Mouse (Mus musculus) left cerebral cortex, postnatal 36 days (tissue): ENCODE measurements around the gene 2010109A12Rik. TPM values are rescaled to one million over a fixed set of nuclear protein-coding genes. Genes with fewer than 3 reads are reported as not detected.

Experiments used
- DNase-seq, 2 experiments: peaks; one replicate each; pipeline ENCODE4 v3.0.0; 2021 to 2022; ENCODE audit warnings: low spot score in 2 of 2, mixed read lengths in 1 of 2
- intact Hi-C: fragments of 180-260 bp; cut with DNase I; formaldehyde crosslinking; loops from one replicate; pipeline ENCODE4 v1.15.1; 2025
- total RNA-seq, 2 experiments: library from RNA; stranded (reverse); gene quantifications; 2 replicates each; pipeline ENCODE4 v1.2.3; 2021

2010109A12Rik gene
- under 1 TPM; 0.72 to 0.91 TPM for total RNA-seq

- DNase-seq, result peak; percentile 95
- intact Hi-C loops, result loop anchor here (1.0 to 10.0 kb wide), 3 partner anchors 61 to 699 kb away; partner anchors contain the start of genes Ccng2 and Scarb2
These were observed at the start of gene 2010109A12Rik, which contains the start of gene Ccni for GRCm38 (mm10) chr5:93206109-93207005. 2010109A12Rik (plus strand) TSS chr5:93206518. Ccni (minus strand) TSS chr5:93206495.

- no peak for DNase-seq
- intact Hi-C loops, result loop anchor here (2.0 to 10.0 kb wide), 4 partner anchors 71 to 479 kb away; partner anchors contain the start of genes Sept11 and Shroom3
These were observed 42.8 kb upstream of the 2010109A12Rik start for GRCm38 (mm10) chr5:93163541-93163940.

GRCm38 (mm10) chr5:93167919-93168516 lies 38.3 kb upstream of the 2010109A12Rik start:
- intact Hi-C loops, result loop anchor here (10.0 kb wide), 1 partner anchor 483 kb away; the partner anchor contains the start of gene Shroom3
- DNase-seq, result no peak

GRCm38 (mm10) chr5:93168654-93169053 lies 37.7 kb upstream of the 2010109A12Rik start:
- DNase-seq, result no peak
- intact Hi-C loops, result loop anchor here (10.0 kb wide), 1 partner anchor 484 kb away; the partner anchor contains the start of gene Shroom3

GRCm38 (mm10) chr5:93171420-93171819 lies 34.9 kb upstream of the 2010109A12Rik start:
- intact Hi-C loops, result no loop called here
- DNase-seq, result no peak

- intact Hi-C loops, result no loop called here
- no peak for DNase-seq
These were observed 33.8 kb upstream of the 2010109A12Rik start for GRCm38 (mm10) chr5:93172536-93172935.

- DNase-seq, result no peak
- intact Hi-C loops, result no loop called here
These were observed 31.6 kb upstream of the 2010109A12Rik start for GRCm38 (mm10) chr5:93174675-93175074.

- DNase-seq, result no peak
- intact Hi-C loops, result no loop called here
These were observed 27.7 kb upstream of the 2010109A12Rik start for GRCm38 (mm10) chr5:93178616-93179015.

- DNase-seq, result no peak
- intact Hi-C loops, result no loop called here
These were observed 26.1 kb upstream of the 2010109A12Rik start for GRCm38 (mm10) chr5:93180252-93180651.

GRCm38 (mm10) chr5:93183311-93183710 lies 23.0 kb upstream of the 2010109A12Rik start:
- DNase-seq, result no peak
- intact Hi-C loops, result no loop called here

GRCm38 (mm10) chr5:93184548-93184947 lies 21.8 kb upstream of the 2010109A12Rik start:
- intact Hi-C loops, result no loop called here
- DNase-seq, result no peak

- DNase-seq, result no peak
- intact Hi-C loops, result no loop called here
These were observed 16.7 kb upstream of the 2010109A12Rik start for GRCm38 (mm10) chr5:93189607-93190006.

GRCm38 (mm10) chr5:93190428-93190827 lies 15.9 kb upstream of the 2010109A12Rik start:
- no peak for DNase-seq
- intact Hi-C loops, result no loop called here

GRCm38 (mm10) chr5:93198232-93198631 lies 8.1 kb upstream of the 2010109A12Rik start:
- DNase-seq, result no peak
- intact Hi-C loops, result no loop called here

- DNase-seq, result no peak
- intact Hi-C loops, result loop anchor here (10.0 kb wide), 1 partner anchor 124 kb away; no protein-coding TSS in a partner anchor
These were observed 5.1 kb upstream of the 2010109A12Rik start for GRCm38 (mm10) chr5:93201181-93201580.

- DNase-seq, result peak; percentile 49 to 56
- intact Hi-C loops, result loop anchor here (1.0 to 10.0 kb wide), 3 partner anchors 62 to 698 kb away; partner anchors contain the start of genes Ccng2 and Scarb2
These were observed 778 bp upstream of the 2010109A12Rik start for GRCm38 (mm10) chr5:93205371-93206108.

- no peak for DNase-seq
- intact Hi-C loops, result loop anchor here (5.0 to 10.0 kb wide), 2 partner anchors 118 to 700 kb away; partner anchors contain the start of gene Scarb2
These were observed 659 bp downstream of the 2010109A12Rik start for GRCm38 (mm10) chr5:93207006-93207348.

GRCm38 (mm10) chr5:93207555-93207954 lies 1.2 kb downstream of the 2010109A12Rik start:
- intact Hi-C loops, result loop anchor here (5.0 to 10.0 kb wide), 2 partner anchors 117 to 700 kb away; partner anchors contain the start of gene Scarb2
- no peak for DNase-seq

- intact Hi-C loops, result no loop called here
- no peak for DNase-seq
These were observed 12.1 kb downstream of the 2010109A12Rik start for GRCm38 (mm10) chr5:93218375-93218774.
